Mouse (Mus musculus) cerebellum, adult 18-20 months (tissue): Measurements from ENCODE around the gene Copg2.

Experiments
- DNase-seq, 2 experiments: peaks; one replicate each; pipeline ENCODE4 v3.0.0; 2021

Gene Copg2

DNA sequence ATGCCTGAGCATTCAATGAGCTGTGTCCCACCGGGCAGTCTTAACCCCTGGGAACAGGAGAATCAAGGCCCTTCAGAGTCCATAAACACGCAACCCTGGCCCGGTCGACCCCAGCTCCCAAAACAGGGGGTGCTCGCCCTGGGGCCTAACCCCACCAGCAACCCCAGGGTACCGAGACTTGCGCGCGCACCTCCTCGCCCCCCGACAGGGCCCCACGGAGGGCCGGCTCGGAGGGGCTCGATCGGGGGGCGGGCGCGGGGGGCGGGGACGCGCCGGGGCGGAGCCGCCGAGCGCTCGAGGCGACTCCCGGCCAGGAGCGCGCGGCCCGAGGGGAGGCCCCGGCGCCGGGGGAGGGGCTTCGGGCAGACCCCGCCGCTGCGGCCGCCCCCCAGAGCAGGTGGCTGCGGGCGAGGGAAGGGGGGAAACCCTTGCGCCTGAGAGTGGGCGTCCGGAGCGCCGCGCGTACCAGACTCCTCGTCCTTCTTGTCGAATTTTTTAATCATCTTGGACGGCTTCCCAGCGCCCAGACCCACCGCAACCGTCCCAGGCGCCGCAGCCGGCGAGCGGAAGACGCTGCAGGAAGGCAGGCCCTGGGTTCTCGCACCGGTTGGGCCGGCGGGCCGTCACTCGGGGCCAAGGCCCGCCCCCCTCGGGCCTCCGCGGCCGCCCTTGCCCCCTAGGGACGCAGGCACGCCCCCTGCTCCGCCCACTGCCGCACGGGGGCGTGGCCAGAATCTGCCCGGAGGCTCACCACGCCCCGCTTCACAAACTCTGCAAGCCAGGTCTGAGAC is at the start of gene Copg2:
Gene Copg2 (minus strand): TSS at position 600 of the 791 bp plus-strand sequence.
- peak; percentile 89 to 97 for DNase-seq

- no peak for DNase-seq
Observed at GRCm38 (mm10) chr6:30939264-30939663, 42.7 kb upstream of the Copg2 start.

GRCm38 (mm10) chr6:30922821-30923220 is 26.2 kb upstream of the Copg2 start:
- DNase-seq = no peak

DNA sequence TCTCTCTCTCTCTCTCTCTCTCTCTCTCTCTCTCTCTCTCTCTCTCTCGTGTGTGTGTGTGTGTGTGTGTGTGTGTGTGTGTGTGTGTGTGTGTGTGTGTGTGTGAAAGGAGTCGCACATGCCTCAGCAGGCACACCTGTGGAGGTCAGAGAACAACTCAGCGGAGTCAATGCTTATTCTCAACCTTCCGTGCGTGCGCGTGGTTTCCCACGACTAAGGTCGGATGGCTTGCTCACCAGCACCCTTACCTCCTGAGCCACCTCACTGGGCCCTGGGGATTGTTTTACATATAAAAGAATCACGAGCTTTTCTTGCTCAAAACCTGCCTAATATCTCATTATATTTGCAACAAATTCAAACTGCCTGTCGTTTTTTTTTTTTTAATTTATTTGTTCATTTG is 25.2 kb upstream of the Copg2 start:
- DNase-seq = no peak

- peak in 1 of 2 experiments; percentile 10 for DNase-seq
Observed at GRCm38 (mm10) chr6:30920834-30921675, 24.5 kb upstream of the Copg2 start.

DNA sequence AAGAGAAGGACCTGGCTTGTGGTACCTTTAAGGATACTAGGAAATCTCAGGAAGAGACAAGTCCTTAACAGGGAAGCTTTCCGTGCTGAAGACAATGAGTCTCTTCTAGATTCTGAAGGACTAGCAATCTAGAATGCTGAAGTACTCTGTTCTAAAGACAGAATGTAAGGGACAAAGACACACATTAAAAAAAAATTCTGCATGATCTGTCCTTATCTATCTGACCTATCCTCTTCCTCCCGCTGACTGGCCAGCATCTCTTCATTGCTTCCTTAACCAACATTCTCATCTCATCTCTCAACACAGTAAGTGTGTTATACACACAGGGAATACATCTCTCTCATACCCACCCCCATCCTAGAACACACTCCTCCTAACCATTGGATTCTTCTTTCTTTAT is 18.9 kb upstream of the Copg2 start, which contains the start of gene Tsga13:
Gene Tsga13 (minus strand): TSS at position 101 of the 400 bp plus-strand sequence.
- no peak for DNase-seq

DNA sequence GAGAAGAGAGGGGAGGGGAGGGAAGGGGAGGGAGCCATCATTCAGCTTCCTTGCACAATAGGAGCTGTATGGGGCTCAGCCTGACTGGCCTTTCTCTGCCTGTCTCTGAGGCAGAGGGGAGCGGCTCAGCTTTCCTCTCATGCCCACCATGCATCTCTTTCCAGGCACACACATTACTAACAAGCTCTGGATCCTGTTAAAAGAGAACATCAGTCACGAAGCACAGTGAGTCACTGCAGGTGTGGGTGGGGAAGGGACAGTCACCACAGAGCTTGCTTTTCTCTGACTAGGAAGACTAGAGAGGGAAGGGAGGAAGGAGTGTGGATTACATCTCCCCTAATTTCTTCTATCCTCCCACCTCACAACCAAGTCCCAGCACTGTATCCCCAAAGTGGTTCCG is 11.4 kb upstream of the Copg2 start:
- no peak for DNase-seq

DNA sequence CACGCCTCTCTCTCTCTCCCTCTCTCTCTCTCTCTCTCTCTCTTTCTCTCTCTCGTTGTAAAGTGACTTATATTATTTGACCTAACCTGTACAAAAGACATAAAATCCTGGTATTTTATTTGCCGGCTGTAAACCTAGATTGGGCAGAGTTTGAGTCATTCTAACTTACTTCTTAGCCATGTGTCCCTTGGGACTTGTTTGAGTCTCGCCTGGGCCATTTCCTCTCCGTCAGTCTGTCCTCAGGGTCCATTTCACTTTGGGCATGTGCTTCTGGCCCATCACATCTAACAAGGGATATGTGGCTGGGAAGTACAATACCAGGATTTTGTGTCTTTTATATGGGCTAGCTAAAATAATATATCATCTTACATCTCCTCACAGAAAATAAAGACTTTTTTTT is 8.3 kb upstream of the Copg2 start:
- DNase-seq = no peak

DNA sequence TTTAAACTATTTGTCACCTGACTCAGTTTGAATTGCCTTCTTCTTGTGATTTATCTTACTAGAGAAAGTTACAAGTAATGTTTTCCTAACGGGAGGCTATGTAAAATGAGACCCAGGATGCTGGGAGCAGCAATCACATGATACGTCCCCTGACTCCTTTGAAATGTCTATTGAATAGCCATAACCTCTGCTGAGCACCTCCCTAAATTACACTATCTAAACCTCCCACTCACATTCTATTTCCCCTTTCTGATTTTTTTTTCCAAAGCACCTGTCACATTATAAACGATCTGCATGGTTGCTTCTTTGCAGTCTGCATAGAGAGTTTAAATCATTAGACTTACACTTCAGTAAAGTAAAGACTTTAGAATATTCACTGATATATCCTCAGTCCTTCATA is 7.4 kb upstream of the Copg2 start:
- DNase-seq = no peak

- DNase-seq = no peak
Observed at GRCm38 (mm10) chr6:30897520-30897919, 926 bp upstream of the Copg2 start.

DNA sequence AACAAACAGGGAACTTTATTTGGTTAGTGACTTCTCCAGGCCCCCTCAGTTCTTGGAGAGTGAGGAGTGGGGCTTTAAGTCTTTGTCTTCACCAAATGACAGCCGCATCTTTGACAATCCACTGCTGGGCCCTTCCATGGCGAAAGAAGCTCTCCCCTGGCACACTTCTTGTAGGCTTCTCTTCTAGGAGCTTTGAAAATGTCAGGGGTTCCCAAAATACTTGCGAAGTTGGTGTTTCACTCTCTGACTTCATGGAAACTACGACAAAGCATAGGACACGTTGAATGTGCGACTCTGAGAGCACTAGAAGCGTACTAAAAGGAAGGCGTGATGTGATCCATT is 363 bp upstream of the Copg2 start:
- no peak for DNase-seq

- DNase-seq = peak in 1 of 2 experiments; percentile 12
Observed at GRCm38 (mm10) chr6:30895819-30896194, 787 bp downstream of the Copg2 start.

- DNase-seq = no peak
Observed at GRCm38 (mm10) chr6:30893081-30893480, 3.5 kb downstream of the Copg2 start.

DNA sequence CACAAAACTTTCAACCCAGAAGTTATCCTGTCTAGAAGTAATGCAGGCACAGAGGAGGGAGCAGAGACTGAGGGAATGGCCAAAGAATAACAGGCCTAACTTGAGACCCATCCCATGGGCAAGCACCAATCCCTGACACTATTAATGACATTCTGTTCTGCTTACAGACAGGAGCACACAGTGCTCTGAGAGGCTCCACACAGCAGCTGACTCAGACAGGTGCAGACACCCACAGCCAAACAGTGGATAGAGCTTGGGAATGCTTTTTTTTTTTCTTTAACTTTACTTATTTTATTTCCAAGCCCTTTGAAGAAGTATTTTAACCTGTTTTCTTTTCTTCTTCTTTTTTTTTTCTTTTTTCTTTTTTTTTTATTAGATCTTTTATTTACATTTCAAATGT is 4.8 kb downstream of the Copg2 start:
- no peak for DNase-seq

DNA sequence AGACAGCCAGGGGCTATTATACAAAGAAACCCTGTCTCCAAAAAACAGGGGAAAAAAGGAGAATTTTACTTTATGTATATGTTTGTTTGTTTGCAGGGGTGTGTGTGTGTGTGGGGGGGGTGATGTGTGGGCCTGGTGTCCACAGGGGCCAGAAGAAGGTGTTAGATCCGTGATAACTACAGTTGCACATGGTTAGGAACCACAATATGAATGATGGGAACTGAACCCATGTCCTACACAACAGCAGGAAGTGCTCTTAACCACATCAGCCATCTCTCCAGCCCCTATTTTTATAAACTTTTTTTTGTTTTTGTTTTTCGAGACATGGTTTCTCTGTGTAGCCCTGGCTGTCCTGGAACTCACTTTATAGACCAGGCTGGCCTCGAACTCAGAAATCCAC is 11.7 kb downstream of the Copg2 start:
- DNase-seq = no peak

- DNase-seq = peak; percentile 59 to 72
Observed at GRCm38 (mm10) chr6:30883491-30883890, 13.1 kb downstream of the Copg2 start.

DNA sequence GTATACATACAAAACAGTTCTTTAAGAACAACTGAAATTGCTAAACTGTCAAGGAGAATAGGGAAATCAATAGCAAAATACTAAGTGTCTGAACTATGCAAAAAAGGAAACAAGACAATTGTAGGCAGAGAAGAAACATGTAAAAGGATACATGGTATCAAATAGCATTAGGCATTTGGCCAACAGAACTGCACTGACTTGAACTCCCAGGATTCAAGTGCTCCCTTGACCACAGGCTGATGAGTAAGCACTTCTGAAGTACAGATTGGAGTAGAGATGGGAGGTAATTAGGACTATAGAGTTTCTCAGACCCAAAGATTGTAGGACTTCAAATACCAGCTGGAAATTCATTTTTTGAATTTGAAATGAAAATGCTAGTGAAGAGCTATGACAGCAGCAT is 19.9 kb downstream of the Copg2 start:
- DNase-seq = no peak

DNA sequence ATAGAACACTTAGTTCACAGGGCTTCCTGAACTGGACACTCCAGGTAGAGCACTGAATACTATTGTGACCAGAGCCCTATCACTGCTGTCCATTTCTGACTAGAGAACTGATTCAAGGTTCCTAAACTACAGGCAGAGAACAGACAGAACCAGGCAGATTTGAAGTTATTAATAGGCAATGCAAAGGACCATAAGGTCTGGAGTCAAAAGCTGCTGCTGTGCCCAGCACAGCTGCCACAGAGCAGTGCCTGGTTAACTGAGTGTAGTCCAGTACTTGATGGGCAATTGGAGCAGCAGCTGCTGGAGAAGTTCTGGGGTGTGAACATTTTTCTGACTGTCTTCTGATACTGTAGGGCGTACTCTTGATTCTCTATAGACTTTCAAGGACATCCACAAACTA is 30.1 kb downstream of the Copg2 start:
- no peak for DNase-seq

DNA sequence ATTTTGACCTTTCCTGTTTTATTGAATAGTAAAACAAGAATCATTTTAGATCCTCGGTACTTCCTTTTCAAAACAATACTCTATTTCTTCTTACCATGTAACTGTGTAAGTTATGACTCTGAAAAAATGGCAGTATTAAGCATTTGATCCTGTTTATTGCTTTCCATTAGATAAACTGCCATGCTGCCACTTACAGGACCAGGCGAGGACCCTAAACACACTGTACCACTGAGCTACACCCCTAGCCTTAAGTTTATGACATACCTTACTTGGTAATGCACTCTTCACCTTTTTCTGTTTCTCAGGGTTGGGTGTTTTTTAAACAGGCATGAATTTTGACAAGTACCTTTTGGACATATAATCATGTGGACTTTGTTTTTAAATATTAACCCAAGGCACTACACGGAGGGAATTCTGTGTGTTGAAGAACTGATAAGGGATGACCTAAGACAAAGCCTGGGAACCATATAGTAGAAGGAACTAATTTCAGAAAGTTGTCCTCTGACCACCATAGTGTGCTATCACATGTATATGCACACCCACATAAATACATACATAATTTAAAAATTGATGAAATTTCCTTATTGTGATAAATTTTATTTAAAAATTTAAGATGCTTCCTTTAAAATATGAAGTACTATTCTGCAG is 31.4 kb downstream of the Copg2 start:
- no peak for DNase-seq

DNA sequence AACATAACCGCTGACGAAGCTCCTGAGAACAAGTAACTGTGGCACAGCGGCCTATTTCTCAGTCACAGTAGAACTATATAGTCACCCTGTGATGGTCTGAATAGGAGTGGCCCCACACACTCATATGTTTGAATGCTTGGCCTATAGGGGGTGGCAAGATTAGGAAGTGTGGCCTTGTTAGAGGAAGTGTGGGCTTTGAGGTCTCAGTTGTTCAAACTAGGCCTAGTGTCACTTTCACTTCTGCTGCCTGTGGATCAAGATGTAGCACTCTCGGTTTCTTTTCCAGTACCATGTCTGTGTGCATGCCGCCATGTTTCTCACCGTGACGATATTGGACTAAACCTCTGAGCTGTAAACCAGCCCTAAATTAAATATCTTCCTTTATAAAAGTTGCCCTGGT is 40.6 kb downstream of the Copg2 start:
- no peak for DNase-seq

GRCm38 (mm10) chr6:30855205-30855604 is 41.4 kb downstream of the Copg2 start:
- no peak for DNase-seq

DNA sequence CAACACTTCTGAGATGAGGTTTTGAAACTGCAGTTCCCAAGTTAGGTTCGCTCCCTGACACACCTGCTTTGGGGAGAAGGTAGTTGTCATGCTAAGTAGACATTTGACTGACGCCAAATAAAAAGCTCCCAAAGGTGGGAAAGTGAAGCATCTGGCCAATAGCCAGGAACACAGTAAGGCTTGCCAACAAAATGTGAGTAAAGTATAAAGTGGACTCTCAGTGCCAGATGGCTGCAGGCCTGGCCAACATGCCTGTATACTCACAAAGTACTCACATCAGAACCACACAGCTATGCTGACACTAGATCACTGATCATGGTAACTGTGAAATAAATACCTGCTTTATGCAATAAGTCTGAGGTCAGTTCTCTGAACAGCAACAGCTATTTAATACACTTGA is 46.8 kb downstream of the Copg2 start:
- DNase-seq = peak; percentile 22 to 30

DNA sequence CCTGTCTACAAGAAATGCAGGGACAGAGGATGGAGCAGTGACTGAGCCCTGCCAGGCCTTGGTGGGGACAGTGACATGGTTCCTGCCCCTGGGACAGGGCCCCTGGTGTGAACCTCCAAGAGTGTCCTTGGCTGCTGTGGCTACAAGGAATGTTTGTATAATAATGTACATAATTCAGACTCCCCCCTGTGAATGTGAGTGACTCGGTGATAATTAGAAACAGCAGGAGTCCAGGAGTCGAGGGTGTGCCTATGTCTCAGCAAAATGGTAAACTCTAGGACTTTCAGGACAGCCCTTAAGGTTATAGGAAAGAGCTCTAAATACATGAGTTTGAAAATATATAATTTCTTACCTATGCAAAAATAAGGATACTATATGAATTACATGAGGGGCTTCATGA is 64.4 kb downstream of the Copg2 start:
- DNase-seq = no peak

DNA sequence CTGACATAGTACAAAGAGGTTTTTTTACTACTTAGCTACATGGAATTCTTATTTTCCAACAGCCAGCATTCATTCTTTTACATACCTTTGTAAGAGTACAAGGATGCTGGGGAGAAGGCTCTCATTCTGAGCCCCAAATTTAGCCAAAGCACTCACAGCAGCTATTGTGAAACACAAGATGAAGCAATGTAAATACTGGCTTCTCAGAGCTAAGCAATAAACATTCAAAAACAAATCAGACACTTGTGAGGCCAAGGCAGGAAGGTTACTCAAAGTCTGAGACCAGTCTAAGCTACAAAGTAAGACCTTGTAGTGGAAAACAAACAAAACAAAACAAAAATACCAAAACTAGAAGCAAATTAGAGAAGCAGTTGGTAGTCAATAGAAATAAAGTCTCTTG is 83.0 kb downstream of the Copg2 start:
- DNase-seq = no peak
